Mouse (Mus musculus) heart, embryonic 14.5 days (tissue): Measurements from ENCODE around the gene Gsto2. TPM values are rescaled to one million over a fixed set of nuclear protein-coding genes. Genes with fewer than 3 reads are reported as not detected.
A peak's percentile ranks its signal among the peaks of the same experiment; 100 is the strongest.

Experiments
- ATAC-seq: fragments of 200-750 bp; cut with Nextera tagmentation; 2 replicates; pipeline ENCODE4 v1.8.0; 2017; ENCODE audit warnings: low read depth, moderate TSS enrichment; ENCODE audit not compliant: insufficient number of reproducible peaks, insufficient read depth, low FRiP score
- H3K27ac ChIP-seq, 2 experiments: fragments of 200-500 bp in 1 of 2; fragments of 300-500 bp in 1 of 2; sonication (generic) in 1 of 2; replicated peaks in 1 of 2; 2 replicates each; pipeline ENCODE4 v1.5.1; 2012 to 2014; ENCODE audit warnings: low read depth in 2 of 2, low read length in 2 of 2, control low read depth in 1 of 2, mild to moderate bottlenecking in 1 of 2, mixed read lengths in 1 of 2; ENCODE audit not compliant: control insufficient read depth in 1 of 2, insufficient read depth in 1 of 2
- H3K27me3 ChIP-seq: fragments of 300-500 bp; sonication (generic); 2 replicates; pipeline ENCODE4 v1.6.1; 2014; ENCODE audit warnings: mild to moderate bottlenecking, low read length, control low read depth; ENCODE audit not compliant: control insufficient read depth, insufficient read depth
- H3K36me3 ChIP-seq: fragments of 300-500 bp; sonication (generic); 2 replicates; pipeline ENCODE4 v1.6.1; 2014; ENCODE audit warnings: mild to moderate bottlenecking, control low read depth, low read length, mixed read lengths; ENCODE audit not compliant: control insufficient read depth, insufficient read depth
- H3K4me1 ChIP-seq, 2 experiments: fragments of 200-500 bp in 1 of 2; fragments of 300-500 bp in 1 of 2; sonication (generic) in 1 of 2; 2 replicates each; pipeline ENCODE4 v1.6.1; 2012 to 2014; ENCODE audit warnings: low read length in 2 of 2, control low read depth in 1 of 2, mixed read lengths in 1 of 2; ENCODE audit not compliant: control insufficient read depth in 2 of 2, insufficient read depth in 2 of 2
- H3K4me2 ChIP-seq: fragments of 300-500 bp; sonication (generic); 2 replicates; pipeline ENCODE4 v1.6.1; 2014; ENCODE audit warnings: mild to moderate bottlenecking, low read length
- H3K4me3 ChIP-seq, 2 experiments: fragments of 200-500 bp in 1 of 2; fragments of 300-500 bp in 1 of 2; sonication (generic) in 1 of 2; 2 replicates each; pipeline ENCODE4 v1.5.1; 2012 to 2014; ENCODE audit warnings: low read length in 2 of 2, mild to moderate bottlenecking in 2 of 2, control low read depth in 1 of 2, low read depth in 1 of 2, moderate library complexity in 1 of 2; ENCODE audit not compliant: control insufficient read depth in 1 of 2, insufficient read depth in 1 of 2
- H3K9ac ChIP-seq: fragments of 300-500 bp; sonication (generic); 2 replicates; pipeline ENCODE4 v1.6.1; 2014; ENCODE audit warnings: mild to moderate bottlenecking, low read length
- H3K9me3 ChIP-seq: fragments of 300-500 bp; sonication (generic); 2 replicates; pipeline ENCODE4 v1.6.1; 2016; ENCODE audit warnings: low read length, control low read depth; ENCODE audit not compliant: control insufficient read depth
- WGBS: fragments of 180-500 bp; shearing (Covaris S2); extraction: QIAGEN DNeasy Blood & Tissue Kit; methylation state at CpG from one replicate; pipeline ENCODE4 v1.1.7; 2014; 5-methylcytosine and 5-hydroxymethylcytosine counted together
- polyA plus RNA-seq: library from polyadenylated mRNA; unstranded; fragments of >200 nt; fragmentation: Nextera tagmentation; extraction: Ambion mirVana; gene quantifications from 2 replicates; pipeline ENCODE4 v1.2.1, GENCODE M21; 2014

Gsto2 gene
- polyA plus RNA-seq, 1 experiment from 2014 or later, result 2.3 TPM

DNA sequence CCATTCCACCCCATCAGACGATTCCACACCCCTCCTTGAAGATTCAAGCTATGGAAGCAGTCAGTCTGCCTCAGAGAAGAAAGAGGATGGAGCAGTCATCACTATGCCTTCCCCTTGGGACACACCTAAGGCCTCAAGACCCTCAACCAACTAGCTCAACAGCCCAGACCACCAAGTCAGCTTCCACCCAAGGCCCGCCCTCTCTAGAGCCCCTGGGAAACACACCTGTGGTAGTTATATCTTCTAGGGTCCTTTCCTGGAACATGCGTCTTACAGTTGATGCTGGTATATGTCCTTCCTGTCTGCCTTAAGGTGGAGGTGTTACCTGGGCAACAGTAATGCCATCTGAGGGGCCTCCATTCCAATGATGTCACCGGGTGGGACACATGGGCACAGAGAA, 48.9 kb downstream of the Gsto2 start:
- no peak for ATAC-seq

DNA sequence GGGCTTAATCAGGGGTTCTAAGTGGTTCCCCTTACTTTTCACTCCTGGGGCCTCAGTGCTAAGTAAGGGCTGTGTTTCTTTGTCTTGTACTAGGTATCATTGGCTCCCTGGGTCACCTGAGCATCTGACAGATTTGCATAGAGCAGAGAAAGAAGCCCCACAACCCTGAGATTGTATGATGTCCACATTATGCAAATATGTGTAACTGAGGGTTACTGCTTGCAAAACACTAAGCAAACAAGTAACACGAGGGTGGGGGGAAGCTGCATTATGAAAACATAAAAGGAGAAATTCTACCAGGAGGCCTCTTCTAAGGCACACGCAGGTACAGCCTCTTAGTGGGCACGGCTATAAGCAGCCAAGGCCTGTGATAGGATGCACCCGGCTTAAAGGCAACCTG, 49.9 kb downstream of the Gsto2 start:
- ATAC-seq, result no peak
- Histone ChIP-seq H3K36me3 (peaks cover 12% of the 10 kb centered on the region), H3K4me3 (no peak overlapping the region), H3K4me2 (no peak overlapping the region), H3K9me3 (no peaks in the 10 kb centered on the region), H3K27me3 (no peaks in the 10 kb centered on the region), H3K27ac (no peak overlapping the region), H3K9ac (no peak overlapping the region), H3K4me1 (peaks cover 20 to 62% of the 10 kb centered on the region in 2 experiments)
- WGBS, result 74% methylated on average over 4 of the region's 4 CpGs

More for the DNA sequence above, 48.9 kb downstream of the Gsto2 start:
- H3K36me3 ChIP-seq, result peaks cover 12% of the 10 kb centered on the region
- no peak overlapping the region for H3K4me3 ChIP-seq
- H3K9ac ChIP-seq, result no peak overlapping the region
- H3K4me1 ChIP-seq, result peaks cover 30 to 73% of the 10 kb centered on the region in 2 experiments
- no peak overlapping the region for H3K4me2 ChIP-seq
- no peaks in the 10 kb centered on the region for H3K27me3 ChIP-seq
- H3K9me3 ChIP-seq, result no peaks in the 10 kb centered on the region
- WGBS, result 94% methylated on average over 4 of the region's 4 CpGs
- no peak overlapping the region for H3K27ac ChIP-seq

DNA sequence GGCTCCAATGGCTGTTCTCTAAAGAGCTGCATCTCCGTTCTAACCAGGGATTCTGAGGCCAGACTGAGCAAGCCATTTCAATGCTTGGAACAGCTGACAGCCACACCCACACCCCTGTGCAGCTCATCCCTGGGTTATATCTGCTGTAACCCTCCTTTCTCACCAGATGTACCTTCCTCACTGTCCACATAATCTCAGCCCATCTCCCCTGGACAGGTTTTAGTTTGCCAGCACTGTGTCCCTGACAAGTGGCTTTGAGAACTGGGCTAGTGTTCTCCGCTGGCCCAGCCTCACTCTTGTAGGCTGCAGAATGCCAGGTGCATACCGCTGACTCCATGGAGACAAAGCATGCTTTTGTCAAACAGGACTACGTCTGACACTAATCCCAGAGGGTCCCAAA, 52.1 kb downstream of the Gsto2 start:
- Histone ChIP-seq H3K36me3 (no peaks in the 10 kb centered on the region), H3K9ac (peak overlapping the region; percentile 97), H3K27ac (peak overlapping the region in 1 of 2 experiments; percentile 95; a peak in 2 of 4 replicates), H3K4me1 (peaks cover 9 to 48% of the 10 kb centered on the region in 2 experiments), H3K9me3 (no peaks in the 10 kb centered on the region), H3K4me2 (peak overlapping the region; percentile 84), H3K4me3 (peak overlapping the region; percentile 88 to 93), H3K27me3 (no peaks in the 10 kb centered on the region)
- ATAC-seq, result no peak
- 34% methylated on average over 4 of the region's 4 CpGs for WGBS

DNA sequence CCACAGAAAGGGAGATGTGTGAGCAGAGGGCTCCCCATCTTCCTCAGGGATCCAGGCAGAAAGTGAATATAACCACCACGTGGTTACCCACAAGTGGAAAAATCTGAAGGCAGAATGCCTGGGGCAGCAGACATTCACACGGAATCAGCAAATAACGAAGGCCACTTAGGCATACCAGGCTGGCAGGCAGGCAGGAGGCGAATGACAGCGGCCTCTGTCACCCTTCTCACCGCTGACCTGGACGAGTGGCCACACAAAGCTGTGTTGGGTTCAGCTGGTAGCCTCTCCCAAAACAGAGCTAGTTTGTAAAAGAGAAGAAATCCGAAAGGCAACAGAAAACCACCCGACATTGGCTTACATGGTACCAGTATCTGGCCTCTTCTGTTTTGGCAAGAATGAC, 52.7 kb downstream of the Gsto2 start:
- Histone ChIP-seq H3K9ac (peak overlapping the region; percentile 97), H3K36me3 (no peaks in the 10 kb centered on the region), H3K4me1 (peaks cover 9 to 44% of the 10 kb centered on the region in 2 experiments), H3K27me3 (no peaks in the 10 kb centered on the region), H3K4me2 (peak overlapping the region; percentile 84), H3K27ac (peak overlapping the region; percentile 95 to 98), H3K4me3 (peak overlapping the region; percentile 88 to 93), H3K9me3 (no peaks in the 10 kb centered on the region)
- no peak for ATAC-seq
- WGBS, result 18% methylated on average over 9 of the region's 9 CpGs

DNA sequence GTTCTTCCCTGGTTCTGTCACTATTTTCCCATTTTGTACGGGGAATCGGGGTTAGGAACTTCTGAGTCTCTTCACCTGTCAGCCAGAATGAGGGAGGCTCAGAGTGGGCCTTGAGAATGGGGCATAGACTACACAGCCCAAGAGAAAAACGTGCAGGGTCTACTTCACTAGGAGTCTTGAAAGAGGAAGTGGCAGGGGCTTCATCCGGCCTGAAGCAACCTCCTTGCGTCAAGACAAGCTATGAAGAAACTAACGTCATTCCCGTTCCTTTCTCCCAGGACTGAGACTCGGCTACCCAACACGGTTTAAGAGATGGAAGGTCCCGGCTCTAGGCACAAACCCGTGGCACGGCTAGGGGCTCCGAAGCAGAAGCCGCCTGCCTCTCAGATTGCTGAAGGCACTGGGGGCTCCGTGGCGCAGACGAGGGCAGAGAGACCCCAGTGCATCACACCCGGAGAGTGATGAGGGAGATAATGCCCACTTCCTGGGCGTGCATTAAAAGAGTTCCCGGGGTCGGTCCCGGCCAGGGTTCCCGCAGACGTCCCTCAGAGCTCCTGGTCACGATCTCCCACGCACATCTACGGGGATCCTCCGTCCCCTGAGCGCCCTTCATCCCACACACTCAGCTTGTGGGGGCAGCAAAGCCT, 53.2 kb downstream of the Gsto2 start:
- H3K4me3 ChIP-seq, result peak overlapping the region; percentile 88 to 93
- H3K4me2 ChIP-seq, result peak overlapping the region; percentile 84
- peak overlapping the region; percentile 95 to 98 for H3K27ac ChIP-seq
- WGBS, result under 1% methylated on average over 29 of the region's 29 CpGs
- no peaks in the 10 kb centered on the region for H3K9me3 ChIP-seq
- H3K27me3 ChIP-seq, result no peaks in the 10 kb centered on the region
- peak overlapping the region; percentile 97 for H3K9ac ChIP-seq
- H3K4me1 ChIP-seq, result peaks cover 9 to 44% of the 10 kb centered on the region in 2 experiments
- peak; percentile 3; the same call in 1 of the 2 replicates for ATAC-seq
- H3K36me3 ChIP-seq, result no peaks in the 10 kb centered on the region

DNA sequence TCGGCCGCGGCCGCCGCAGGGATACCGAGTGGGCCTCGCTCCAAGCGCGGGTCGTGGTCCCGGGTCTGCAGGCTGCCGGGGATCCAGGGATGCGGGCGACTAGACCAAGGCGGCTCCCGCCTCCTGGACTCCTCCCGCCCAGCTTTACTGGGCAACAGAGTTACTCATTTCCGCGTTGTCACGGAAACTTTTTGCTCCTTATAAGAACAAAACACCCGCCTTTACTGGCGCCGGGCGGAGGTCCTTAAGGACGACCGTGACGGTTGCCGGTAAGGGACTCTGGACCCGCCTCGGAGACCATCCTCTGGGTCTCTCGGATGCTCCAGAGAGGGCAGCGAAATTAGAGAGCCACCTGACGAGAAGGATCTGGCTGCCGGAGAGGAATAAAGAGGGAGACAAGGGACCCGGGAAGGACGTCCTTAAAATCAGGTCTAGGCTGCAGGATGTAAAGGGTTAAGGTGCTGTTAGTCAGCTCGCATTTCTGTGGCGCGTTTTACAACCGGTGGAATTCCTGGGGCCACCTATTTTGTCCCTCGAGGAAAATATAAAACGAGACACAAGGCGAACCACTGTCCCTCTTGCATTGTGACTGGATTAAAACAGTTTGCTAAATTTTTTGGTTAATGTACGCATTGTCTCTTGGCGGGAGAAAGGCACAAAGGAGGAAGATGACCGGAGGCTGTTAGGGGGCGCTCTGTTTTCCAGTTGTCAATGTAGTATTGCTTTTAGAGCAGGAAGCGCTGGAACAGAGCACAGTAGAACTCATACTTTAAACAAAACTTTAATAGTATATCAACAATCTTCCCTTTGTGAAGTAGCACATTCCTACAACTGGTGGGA, 54.0 kb downstream of the Gsto2 start, which contains the start of the genes Cfap43 and Itprip:
Cfap43 (minus strand) TSS at position 162 of the 840 bp plus-strand sequence.
Itprip (minus strand) TSS at position 174 of the 840 bp plus-strand sequence.
- Histone ChIP-seq H3K9ac (peak within 1 kb of the TSS; percentile 97), H3K4me3 (peak within 1 kb of the TSS; percentile 88 to 93), H3K36me3 (no peaks in the 10 kb centered on the region), H3K9me3 (no peaks in the 10 kb centered on the region), H3K27ac (peak within 1 kb of the TSS; percentile 95 to 98), H3K4me2 (peak within 1 kb of the TSS; percentile 84), H3K4me1 (peaks cover 9 to 40% of the 10 kb centered on the region in 2 experiments), H3K27me3 (no peaks in the 10 kb centered on the region)
- peak; percentile 77 for ATAC-seq
- WGBS, result under 1% methylated on average over 48 of the region's 48 CpGs

DNA sequence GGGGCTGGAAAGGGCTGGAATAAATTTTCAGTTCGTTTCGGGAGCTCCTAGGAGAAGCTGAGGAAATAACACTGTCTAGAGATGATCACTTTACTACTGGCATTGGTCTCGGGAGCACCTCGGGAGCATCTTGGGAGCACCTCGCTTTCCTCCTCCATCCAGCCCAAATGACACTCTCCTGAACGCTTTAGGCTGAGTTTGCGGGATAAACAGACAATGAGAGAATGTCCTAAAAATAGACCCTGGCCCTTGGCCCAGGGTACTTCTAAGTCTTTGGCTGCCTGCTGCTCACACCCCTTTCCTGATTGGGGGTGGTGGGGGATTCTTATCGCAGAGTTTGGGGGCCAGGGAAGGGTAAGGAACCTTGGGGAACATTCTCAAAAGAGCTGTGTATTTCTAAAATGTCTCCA, 54.6 kb downstream of the Gsto2 start:
- ATAC-seq, result peak; percentile 58

More for the DNA sequence above, 54.6 kb downstream of the Gsto2 start:
- Histone ChIP-seq H3K9me3 (no peaks in the 10 kb centered on the region), H3K4me2 (peak overlapping the region; percentile 84), H3K9ac (peak overlapping the region; percentile 97), H3K27ac (peak overlapping the region; percentile 95 to 98), H3K27me3 (no peaks in the 10 kb centered on the region), H3K36me3 (no peaks in the 10 kb centered on the region), H3K4me3 (peak overlapping the region; percentile 88 to 93), H3K4me1 (peaks cover 9 to 40% of the 10 kb centered on the region in 2 experiments)
- WGBS, result 0% methylated on average over 8 of the region's 8 CpGs
